Mouse (Mus musculus): ENCODE results near the gene Upf1.
A peak's percentile ranks its signal among the peaks of the same experiment; 100 is the strongest.

Gene Upf1

GRCm38 (mm10) chr8:70329124-70329834 lies 23.8 kb downstream of the Upf1 start, which contains the start of gene Gdf1:
TSS of gene Gdf1 (plus strand) at chr8:70329817.
- no peak for DNase-seq (ENCODE audit: low read depth in 1 of 2, low spot score in 2 of 2)

DNA sequence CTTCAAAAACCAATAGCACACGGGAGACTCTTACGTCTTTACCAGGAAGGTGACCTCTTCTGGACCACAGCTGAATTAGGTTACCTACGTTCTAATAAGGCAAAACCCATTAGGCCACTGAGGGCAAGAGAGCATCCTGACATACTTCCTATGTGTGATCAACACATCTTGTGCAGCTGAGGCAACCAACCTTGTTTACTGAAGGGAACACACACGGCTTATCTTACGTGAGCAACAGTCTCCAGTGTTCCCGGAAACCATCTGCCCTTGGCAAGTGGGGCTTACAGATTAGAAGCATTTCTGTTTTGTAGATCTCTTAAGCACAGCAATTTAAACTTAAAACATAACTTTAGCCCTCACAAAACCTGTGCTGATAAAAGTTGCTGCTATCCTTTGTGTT lies 25.6 kb downstream of the Upf1 start:
- DNase-seq (ENCODE audit: low read depth in 1 of 2, low spot score in 2 of 2): no peak

DNA sequence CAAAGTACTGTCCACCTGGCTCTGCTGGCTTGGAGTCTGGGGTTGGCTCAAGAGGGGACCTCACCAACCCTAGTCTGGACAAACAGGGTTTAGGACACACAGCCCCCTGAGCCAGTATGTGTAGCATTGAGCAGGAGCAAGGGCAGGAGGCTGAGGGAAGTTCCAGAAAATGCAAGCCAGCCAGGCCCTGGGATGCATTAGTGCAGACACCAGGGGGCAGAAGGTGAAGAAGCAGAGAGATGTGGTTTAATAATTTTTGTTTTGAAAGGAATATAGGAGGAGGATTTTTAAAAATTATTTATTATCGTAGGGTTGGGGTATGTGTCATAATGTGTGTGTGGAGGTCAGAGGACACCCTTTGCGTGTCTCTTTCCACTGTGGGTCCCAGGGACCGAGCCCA lies 29.4 kb downstream of the Upf1 start:
- no peak for DNase-seq (ENCODE audit: low read depth in 1 of 2, low spot score in 2 of 2)

GRCm38 (mm10) chr8:70317872-70318271 lies 35.2 kb downstream of the Upf1 start:
- no peak for DNase-seq (ENCODE audit: low read depth in 1 of 2, low spot score in 2 of 2)

DNA sequence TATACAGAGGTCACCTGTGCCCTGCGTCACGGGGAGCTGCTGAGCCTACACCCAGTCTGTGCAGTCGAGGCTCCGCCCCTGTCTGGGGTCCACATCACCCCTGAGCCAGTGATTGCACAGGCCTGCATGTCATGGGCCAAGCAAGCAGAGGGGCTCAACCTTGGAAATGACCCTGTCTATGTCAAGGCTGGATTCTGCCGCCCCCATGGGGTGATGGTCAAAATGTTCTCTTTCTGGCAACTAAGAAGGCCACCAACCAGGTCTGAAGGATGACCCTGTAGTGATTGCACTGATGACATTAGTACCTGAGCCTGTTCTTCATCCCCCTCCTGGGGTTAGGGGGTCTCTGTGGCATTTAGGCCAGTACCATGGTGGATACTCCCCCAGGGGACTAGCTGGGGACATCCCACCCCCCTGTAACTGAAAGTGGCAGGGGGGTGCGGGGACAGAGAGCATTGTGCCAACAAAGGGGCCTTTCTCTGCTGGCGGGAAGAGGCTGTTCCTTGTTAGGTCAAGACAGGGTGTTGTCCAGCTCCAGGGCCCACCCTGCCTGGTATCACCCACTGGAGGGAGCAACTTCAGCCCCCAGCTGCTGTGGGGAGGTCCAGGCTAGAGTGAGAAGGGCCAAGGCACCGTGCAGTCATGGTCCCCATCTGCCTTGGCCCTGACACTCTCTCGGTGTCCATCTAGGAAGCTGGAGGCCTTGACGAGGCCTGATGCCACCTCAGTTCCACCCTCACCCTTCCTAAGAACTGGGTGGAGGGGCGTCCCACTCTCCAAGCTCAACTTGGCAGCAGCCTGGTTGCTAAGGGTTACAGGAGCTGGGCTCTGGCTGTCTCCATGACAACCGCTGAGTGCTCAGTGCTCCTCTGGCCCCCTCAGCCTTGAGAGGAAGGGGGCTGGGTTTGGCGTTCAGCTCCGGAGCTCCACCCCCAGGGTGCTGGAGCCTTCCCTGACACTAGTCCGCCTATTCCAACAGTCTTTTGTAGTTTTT lies 36.3 kb downstream of the Upf1 start:
- no peak for DNase-seq (ENCODE audit: low read depth in 1 of 2, low spot score in 2 of 2)

DNA sequence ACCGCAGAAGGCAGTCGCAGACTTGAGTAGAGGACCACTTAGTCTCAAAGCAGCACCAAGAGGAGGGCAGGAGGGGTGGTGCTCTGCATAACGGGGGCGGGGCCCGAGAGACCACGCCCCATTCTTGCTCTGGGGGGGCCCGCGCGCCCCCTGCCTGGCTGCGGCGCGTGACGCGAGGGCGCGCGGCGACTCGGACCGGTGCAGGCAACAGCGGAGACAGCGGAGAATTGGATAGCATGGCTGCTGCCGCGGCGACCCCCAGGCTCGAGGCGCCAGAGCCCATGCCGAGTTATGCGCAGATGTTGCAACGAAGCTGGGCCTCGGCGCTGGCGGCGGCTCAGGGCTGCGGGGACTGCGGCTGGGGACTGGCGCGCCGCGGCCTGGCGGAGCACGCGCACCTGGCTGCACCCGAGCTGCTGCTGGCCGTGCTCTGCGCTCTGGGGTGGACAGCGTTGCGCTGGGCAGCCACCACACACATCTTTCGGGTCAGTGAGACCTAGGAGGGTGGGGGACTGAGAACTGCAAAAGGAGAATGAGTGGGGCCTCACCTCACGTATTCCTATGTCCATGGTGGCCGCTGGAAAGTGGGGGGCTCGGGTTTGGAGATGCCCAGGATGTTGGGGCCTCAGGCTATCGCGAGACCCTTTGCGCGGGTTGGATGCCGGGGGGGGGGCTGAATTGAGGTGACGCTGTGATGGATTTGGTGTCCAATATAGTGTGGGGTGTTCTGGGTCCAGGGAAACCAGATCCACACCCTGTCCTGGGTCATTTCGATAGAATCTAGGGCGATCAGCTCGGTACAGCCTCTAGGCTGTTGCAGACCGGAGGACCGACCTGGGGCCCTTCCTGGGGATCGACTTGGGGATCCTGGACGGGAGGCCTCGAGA lies 37.2 kb downstream of the Upf1 start, which contains the start of gene Cers1:
Cers1 (plus strand) TSS at position 152 of the 887 bp plus-strand sequence.
- DNase-seq (ENCODE audit: low read depth in 1 of 2, low spot score in 2 of 2): no peak

- no peak for DNase-seq (ENCODE audit: low read depth in 1 of 2, low spot score in 2 of 2)
These were observed 39.7 kb downstream of the Upf1 start for GRCm38 (mm10) chr8:70313399-70313798.

DNA sequence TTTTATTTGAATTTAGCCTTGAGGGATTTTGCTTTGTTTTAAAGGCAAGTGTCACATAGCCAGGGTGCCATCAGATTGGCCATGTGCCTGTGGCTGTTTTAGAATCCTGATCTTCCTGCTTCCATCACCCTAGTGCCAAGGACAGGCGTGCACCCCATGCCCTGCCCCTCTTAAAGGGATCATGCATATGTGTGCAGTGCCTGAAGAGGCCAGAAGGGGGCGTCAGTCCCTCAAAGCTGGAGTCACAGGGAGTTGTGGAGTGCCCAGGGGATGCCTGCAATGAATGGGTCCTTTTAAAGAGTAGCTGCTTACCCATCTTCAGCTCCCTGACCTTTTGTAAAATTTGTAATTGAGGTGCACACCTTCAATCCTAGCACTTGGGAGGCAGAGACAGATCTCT lies 43.8 kb downstream of the Upf1 start:
- peak in 1 of 2 experiments; percentile 24 for DNase-seq (ENCODE audit: low read depth in 1 of 2, low spot score in 2 of 2)

DNA sequence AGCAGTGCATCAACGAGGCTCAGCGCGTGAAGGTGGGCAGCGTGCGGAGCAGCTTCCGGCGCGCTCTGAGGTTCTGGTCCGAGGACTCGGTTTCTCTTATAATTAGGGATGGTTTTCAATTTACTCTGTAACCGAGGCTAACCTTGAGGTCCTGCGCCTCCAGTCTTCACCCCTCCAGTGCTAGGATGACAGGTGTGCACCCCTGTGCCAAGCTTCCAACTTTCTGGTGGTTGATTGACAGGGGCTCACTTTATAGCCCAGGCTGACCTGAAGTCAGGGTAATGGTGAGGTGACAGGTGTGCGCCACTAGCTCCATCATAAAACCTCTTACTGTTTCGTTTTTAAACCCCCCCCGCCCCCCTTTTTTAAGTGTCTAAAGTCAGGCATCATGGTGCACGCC lies 50.2 kb downstream of the Upf1 start:
- no peak for DNase-seq (ENCODE audit: low read depth in 1 of 2, low spot score in 2 of 2)

- DNase-seq (ENCODE audit: low read depth in 1 of 2, low spot score in 2 of 2): peak; percentile 81 to 91
These were observed 50.7 kb downstream of the Upf1 start, which contains the start of the genes Ddx49 and Cope for GRCm38 (mm10) chr8:70302358-70302890. TSS of gene Ddx49 (minus strand) at chr8:70302489. TSS of gene Cope (plus strand) at chr8:70302518.

DNA sequence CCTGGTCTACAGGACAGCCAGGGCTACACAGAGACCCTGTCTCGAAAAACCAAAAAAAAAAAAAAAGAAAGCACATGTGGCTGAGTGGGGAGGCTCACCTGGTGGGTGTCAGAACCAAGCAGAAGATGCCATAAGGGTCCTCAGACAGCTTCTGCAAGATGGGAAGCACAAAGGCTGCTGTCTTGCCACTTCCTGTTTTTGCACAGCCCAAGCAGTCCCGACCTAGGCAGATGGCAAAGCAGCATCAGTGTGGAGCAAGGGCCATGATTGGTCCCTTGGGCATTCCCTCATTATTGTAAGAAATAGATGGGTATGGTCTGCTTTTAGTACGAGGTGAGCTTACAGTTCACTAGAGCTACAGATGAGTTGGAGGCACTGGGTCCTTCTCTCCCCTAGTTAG lies 52.2 kb downstream of the Upf1 start:
- no peak for DNase-seq (ENCODE audit: low read depth in 1 of 2, low spot score in 2 of 2)

DNA sequence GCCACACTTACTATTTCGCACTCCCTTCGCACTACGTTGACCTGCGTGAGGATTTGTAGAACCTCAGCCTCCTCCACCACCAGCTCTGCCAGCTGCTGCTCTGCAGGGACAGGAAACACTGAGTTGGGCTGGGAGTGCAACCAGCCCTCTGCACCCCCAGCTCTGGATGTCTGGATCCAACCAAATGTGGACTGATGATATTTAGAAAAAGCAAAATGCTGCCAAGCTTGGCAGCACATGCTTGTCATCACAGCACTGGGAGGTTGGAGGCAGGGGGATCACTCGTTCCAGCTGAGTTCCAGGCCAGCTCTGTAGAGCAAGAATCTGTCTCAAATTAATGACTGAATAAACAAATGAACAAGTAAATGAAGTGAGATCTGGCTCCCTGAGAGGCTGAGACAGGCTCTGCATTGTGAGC lies 59.1 kb downstream of the Upf1 start:
- DNase-seq (ENCODE audit: low read depth in 1 of 2, low spot score in 2 of 2): no peak

- no peak for DNase-seq (ENCODE audit: low read depth in 1 of 2, low spot score in 2 of 2)
These were observed 66.3 kb downstream of the Upf1 start for GRCm38 (mm10) chr8:70286737-70287136.

- no peak for DNase-seq (ENCODE audit: low read depth in 1 of 2, low spot score in 2 of 2)
These were observed 67.8 kb downstream of the Upf1 start for GRCm38 (mm10) chr8:70285304-70285703.

DNA sequence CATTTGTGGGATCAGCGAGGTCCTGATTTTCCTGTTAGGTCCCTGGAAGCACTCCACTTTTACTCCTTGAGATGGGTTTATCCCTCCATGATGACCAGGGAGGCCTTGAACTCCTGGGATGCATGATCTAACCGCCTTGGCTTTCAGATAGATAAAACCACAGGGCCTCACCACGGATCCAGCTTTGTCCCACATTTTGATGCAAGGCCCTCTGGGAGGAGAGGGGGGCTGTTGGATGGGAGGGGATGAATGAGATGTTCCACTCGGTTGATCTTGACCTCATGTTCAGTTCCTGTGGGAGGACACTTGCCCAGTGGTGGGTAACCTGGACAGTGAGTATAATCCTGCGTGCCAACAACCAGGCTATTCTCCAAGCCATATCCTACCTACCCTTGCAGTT lies 68.7 kb downstream of the Upf1 start:
- DNase-seq (ENCODE audit: low read depth in 1 of 2, low spot score in 2 of 2): no peak

DNA sequence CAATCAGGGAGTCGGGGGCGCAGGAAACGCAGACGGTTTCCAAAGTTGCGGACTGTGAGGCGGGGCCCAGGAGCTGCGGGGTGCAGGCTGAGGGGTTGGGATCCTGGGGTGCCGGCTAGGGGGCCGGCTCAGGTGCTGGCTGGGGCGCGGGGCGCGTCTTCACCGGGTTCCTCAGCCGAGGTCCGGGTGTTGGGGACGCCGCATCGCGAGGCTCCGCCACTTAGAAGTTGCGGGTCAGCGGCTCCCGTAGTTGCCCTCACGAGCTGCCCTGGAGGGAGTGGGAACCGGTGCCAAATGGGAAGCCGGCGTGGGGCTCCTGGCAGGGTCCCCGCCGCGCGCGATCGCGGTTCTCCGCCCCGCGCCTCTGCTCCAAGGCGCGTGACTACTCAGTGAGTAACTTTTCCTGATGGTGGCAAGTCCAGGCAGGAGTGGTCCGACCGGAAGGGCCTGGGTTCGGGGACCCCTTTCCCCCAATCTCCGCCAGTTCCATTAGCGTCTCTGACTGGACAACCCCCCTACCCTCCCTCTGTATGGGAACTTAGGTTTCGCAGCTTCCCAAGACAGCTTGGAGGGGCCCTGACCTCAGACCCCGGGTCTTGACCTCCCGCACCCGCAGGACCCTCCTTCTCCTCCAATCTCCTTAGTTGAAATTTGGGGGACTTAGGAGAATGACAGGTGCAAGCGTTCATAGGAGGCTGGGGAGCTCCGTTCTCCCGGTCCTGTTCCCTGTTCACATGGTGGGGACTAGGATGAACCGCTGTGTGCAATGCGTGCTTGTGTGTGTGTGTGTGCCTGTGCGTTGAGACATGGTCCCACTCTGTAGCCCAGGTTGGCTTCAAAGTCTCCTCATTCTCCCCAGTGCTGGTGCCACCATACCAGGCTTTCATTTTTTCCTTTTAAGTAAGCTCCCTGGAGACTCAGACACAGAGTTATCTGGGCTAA lies 69.7 kb downstream of the Upf1 start:
- peak in 1 of 2 experiments; percentile 6 for DNase-seq (ENCODE audit: low read depth in 1 of 2, low spot score in 2 of 2)

GRCm38 (mm10) chr8:70282603-70283135 lies 70.4 kb downstream of the Upf1 start, which contains the start of gene Homer3:
TSS of gene Homer3 (plus strand) at chr8:70282827.
- DNase-seq (ENCODE audit: low read depth in 1 of 2, low spot score in 2 of 2): peak; percentile 60 to 83

Data from monocyte, adult 2 months (primary cell).